Mouse (Mus musculus) layer of hippocampus, postnatal 10 days (tissue): Measurements from ENCODE around the gene Syt7. TPM values are rescaled to one million over a fixed set of nuclear protein-coding genes. Genes with fewer than 3 reads are reported as not detected.

ENCODE experiments used
- DNase-seq, 2 experiments: peaks; one replicate each; pipeline ENCODE4 v3.0.0; 2021; ENCODE audit warnings: low spot score in 2 of 2
- total RNA-seq, 2 experiments: library from RNA; stranded (reverse); gene quantifications; 2 replicates each; pipeline ENCODE4 v1.2.3; 2021

The Syt7 gene
- total RNA-seq, 2 experiments from 2014 or later, result 210 to 226 TPM

DNA sequence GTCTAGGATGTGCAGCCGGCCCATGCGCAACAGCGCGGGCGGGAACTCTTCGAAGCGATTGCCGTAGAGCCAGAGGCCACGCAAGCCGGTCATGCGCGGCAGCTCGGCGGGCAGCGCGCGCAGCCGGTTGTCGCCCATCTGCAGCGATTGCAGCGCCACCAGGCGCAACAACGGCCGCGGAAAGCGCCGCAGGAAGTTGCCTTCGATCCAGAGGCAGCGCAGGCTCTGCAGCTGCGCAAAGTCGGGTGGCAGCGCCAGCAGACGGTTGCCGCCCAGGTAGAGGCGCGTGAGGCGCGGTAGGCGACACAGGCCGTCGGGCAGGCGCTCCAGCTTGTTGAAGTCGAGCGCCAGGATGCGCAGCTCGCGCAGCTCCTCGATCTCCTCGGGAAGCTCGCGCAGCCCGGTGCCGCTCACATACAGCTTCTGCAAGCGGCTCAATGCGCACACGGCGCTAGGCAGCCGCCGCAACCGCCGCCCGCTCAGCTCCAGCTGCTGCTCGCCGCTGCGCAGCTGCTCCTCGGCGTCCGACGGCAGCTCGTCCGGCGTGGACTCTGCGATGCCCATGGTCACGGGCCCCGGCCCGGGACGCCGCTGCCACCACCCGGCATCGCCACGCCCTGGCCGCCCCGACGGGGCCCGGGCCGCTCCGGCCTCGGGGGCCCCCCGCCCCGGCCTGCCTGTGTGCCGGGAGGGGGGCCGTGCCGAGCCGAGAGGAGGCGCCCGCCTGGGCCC lies 68.0 kb downstream of the Syt7 start, which contains the start of gene Lrrc10b:
Gene Lrrc10b, minus strand, starts transcription at position 722 of the 732 bp plus-strand sequence.
- peak; percentile 68 to 74 for DNase-seq

DNA sequence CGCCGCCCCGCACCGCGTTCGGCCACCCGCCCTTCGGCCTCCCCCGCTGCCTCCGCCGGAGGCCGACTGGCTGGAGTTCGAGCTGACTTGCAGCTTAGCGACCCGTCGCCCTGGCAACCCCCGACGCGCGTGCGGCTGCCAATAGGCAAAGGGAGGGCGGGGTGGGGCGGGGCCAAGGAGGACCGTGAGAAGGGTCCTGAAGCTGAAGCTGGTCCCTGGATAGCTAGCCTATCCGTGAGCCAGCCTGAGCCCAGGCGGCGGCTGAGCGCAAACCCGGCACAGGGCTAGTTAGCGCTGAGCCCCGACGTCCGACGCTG lies 68.6 kb downstream of the Syt7 start:
- DNase-seq, result peak; percentile 67 to 75

DNA sequence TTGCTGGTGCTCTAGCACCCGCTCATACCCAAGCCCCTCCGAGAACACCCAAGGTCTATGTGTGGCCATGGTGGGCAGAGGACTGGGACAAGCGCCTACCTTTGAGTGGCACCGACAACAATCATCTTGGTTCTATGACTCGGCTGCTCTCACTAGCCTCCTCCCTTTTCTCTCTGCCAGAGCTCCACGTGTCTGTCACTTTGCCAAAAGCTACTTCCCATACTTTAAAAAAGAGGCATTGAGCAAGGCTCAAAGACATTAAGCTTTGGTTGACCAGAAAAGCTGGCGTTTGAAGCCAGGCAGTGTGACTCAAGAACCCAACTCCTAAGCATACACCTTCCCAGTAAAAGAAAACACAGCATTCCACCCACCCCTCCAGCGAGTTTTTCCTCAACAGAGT lies 69.2 kb downstream of the Syt7 start:
- DNase-seq, result no peak

DNA sequence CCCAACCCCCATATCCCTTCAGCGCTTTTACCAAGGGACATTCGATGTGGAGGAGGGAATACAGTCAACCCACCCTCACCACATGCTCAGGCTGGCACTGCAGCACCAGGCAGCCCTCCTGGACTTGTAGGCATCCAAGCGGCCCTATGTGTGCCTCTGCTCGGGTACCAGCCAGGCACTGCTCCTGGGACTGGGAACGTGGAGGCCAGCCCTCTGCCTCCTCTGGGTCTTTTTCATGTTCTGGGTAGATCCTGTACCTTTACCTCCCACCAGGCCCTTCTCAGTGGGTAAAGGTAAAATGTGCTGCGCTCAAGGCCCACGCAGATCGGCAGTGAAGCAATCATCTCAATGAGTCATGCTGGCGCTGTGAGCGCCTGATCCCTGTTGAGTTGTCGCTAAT lies 71.0 kb downstream of the Syt7 start:
- no peak for DNase-seq

DNA sequence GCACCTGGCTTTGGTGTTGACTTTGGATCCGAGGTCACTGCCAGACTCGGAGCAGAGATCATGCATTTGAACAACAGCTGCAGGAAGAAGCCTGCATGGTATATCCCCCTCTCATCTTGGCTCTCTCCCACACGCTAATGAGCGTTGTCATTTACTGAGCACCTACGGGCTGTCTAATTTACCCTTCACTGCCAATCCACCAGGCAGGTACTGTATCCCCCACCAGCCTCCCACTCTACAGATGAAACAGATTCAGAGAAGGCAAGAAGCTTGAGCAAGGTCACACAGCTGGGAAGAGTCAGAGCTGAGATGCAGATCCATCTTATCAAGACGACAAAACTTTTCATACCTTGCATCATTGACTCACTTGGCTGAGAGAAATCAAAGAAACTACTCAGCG lies 72.7 kb downstream of the Syt7 start:
- DNase-seq, result no peak

DNA sequence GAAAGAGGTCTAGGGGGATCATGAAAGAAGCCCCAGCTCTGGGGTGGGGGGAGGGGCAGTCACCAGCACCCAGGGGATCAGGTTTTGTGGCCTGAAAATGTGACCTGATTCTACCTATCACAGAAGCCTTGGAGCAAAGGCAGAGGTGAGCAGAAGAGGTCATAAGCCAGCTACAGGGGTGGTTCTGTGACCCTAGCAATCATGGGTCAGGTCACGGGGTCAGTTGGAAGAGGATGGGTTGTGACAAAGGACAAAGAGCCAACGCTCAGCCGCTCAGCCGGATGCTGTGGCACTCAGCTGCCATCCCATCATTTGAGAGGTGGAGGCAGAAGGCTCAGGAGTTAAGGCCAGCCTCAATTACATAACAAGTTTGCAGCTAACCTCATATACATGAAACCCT lies 75.5 kb downstream of the Syt7 start:
- DNase-seq, result no peak

DNA sequence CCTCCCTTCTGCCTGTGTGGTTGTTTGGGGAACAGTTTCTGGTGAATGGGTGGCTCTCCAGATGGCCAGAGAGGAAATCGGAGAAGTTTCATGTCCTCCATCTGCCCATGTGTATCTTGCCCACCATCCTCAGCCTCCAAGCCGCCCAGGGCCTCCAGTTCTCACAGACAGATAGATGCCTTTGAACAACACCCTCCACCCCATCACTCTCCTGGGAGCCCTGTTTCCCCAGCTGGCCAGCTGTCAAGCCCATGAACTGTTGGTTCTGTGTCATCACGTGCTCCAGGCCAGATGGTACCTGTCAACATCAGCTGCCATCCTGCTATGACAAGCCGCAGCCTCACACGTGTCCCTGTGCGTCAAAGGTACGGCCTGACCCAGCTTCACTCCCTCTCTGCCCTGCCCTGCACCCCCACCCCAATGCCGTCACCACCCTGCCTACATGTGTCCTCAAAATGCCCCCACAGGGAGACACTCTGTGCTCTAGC lies 80.3 kb downstream of the Syt7 start:
- DNase-seq, result peak; percentile 47 to 49

DNA sequence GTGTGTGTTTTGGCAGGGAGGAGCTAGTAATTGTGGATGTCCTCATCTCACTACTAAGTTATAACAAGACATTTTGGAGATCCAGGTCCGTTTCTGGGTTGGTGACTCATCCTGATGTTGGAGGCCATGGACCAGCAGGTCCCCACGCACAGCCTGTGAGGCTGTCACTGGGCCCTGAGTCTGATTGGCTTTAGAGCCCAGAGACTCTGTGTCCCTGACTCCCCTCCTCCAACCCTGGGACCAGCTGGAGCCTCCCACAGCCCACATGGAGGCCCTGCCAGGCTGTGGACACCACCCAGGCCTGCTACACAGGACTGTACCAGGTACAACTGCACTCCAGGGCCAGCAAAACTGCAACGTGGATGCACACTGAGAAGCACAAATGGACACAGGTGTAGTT lies 84.1 kb downstream of the Syt7 start:
- no peak for DNase-seq

DNA sequence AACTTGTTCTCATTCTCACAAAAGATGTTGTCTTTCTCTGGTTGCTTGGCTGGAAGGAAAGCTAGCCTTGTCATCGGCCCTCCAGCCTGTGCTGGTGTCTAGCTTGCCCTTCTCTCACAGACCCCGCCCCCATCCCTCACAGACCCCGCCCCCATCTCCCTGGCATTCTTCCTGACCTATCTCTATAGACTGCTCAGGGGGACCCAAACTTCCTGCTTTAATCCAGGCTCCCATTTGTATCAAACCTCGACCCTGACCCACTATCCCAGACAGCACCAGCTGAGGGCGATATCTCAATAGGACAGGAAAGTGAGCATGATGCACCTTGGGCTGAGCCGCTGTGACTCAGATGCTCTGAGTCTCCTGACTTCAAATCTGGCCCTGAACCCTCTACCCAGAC lies 84.9 kb downstream of the Syt7 start:
- DNase-seq, result no peak

DNA sequence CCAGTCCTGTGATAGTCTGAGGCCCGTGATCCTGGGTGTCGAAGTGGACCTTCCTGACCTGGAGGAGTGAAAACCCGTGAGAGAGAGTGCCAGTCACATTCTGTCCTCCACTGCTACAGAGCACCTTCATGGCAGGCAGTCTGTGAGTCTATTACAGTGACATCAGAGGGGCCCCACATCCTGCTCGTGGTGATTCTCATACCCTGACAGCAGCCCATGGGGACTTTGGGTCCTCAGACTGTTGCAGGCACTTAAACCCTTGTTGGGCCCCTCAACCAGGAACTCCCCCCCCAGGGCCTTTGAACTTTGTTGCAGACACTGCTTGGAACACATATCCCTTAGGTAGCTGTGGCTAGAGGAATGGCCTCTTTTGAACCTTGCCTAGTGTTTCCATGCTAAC lies 90.7 kb downstream of the Syt7 start:
- no peak for DNase-seq

DNA sequence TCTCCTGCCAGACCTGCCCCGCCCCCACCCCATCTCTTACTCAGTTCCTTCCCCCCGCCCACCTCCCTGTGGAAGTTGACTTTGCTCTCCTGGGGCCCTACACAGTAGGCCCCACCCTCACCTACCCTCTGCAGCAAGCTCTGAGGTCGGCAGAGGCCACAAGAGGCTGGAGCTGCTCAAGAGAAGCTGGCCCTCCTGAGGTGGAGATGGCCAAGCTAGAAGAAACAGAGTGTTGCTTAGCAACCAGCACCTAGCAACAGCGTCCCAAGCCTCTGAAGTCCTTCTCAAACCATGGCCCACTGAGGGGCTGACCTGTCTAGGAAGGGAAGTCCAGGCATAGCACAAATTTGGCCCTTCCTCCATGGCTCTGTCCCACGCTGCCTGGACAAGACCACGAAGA lies 93.8 kb downstream of the Syt7 start, which contains the start of gene Ppp1r32:
Gene Ppp1r32, minus strand, starts transcription at position 226 of the 400 bp plus-strand sequence.
- DNase-seq, result no peak

DNA sequence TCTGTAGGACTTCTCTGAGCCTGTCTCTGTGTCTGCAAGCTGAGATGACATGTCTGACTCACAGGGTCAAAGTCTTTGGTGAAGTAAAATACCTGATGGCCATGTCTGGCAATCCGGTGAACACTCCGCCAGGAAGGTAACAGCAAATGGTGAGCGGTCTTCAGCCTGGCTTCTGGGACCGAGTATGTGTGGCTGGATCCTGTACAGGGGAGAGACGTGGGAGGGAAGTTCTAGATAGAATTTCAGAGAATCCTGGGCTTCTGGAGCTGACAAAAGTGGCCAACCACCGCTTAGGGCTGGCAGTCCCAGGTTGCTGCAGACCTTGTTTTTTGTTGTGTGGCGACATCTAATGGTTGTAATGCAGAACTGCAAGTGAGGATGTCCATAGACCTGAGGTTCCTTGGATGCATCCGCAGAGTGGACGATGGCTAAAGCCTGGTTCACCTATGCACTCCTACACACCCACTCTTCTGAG lies 97.4 kb downstream of the Syt7 start:
- peak; percentile 61 to 69 for DNase-seq

DNA sequence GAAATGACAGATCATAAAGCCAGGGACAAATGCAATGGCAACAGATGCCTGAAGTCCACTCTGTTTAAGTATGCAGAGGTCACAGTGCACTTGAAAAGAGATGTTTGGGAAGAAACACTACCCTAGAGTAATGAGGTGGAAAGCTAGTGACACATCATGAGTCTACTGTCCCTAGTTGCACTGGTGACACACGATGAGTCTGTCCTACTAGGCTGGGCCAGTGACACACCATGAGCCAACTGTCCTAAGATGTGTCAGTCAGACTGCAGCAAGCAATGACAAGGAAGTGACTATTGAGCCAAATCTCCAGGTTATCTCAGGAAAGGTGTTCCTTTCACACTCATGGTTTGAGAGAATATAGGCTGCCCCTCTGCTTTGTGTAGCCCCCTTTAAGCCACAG lies 106.8 kb downstream of the Syt7 start:
- no peak for DNase-seq

DNA sequence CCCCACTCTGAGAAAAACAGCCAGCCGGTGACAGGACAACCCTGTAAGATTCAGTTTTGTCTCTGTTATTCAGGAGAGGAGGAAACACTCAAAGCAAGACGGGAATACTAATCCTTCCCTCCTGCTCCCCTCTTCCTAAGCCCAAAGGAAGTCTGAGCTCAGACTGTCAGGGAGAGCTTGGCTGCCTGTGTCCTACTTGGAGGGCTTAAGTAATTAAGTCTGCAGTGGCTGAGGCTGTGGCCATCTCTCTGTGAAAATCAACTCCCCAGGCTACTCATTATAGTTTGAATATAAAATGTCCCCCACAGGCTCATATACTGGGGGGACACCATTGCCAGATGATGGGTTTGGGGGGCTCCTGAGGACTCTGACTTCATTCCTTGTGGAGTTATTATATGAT lies 108.1 kb downstream of the Syt7 start:
- no peak for DNase-seq

DNA sequence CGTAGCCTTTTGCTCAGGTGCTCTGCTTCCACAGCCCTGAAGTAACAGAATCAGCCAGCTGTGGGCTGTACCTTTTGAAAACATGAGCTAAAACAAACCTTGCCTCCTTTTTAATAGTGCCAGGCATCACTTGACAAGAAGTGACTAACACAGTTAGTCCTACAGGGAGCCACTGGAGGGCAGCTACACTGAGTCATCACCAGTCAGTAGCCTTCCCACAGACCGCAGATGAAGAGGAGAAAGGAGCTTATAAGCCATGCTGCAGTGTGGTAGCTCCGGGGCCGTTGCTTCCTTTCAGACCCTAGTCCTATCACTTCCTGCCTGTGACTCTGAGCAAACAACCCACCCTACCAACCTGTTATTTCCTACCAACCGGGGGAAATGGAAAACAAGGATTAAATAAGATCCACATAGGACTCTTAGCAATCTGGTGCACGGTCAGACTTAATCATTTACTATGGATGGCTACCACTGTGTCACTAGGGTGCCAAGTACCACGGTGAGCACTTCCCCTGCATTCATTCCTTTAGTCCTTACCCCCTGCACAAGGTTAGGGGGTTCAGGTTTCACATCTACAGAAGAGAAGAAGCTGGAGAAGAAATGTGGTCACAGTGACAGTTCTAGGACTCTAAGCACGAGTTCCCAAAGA lies 108.7 kb downstream of the Syt7 start:
- DNase-seq, result no peak

DNA sequence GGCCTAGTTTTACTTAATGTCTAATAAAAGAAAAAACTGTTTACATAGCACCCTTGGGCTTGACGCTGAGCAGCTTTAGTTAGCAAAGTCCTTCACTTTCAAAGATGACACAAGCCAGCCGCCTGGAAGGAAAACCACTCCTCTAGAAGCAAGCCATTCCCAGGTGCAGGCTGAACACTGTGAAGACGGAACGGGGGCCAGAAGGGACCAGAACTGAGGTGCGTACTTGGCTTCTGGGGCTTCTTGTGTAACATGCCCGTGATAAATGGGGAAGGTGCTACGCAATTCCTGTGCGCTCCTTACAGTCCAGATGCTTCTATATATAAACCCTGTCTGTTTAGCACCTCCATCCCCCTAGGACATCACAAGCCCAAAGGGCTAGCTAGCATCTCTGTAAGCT lies 111.7 kb downstream of the Syt7 start:
- DNase-seq, result no peak

DNA sequence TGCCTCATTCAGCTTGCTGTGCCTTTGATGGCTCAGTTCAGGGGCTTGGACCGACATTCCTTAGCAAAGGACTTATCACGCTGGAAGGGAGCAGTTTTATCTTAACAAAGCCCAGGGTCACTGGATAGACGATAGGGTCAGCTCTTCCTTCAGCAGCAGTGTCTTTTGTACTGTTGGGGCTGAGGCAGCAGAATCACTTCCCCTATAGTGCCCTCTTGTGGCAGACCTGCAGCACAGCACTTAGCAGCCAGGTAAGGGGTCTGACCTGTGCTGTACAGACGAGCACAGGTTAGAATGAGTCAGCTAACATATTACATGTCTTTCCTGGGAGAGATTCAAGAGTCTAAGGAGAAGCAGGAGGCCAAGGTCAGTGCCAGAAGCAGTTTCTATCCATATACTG lies 113.7 kb downstream of the Syt7 start:
- peak; percentile 40 to 44 for DNase-seq

Other genes starting within 250 kb of the Syt7 start
- gene Fads1, start 206.2 kb upstream of the Syt7 start, total RNA-seq, result 100 to 1,000 TPM; 180 to 185 TPM
- gene Tmem258, start 185.1 kb upstream of the Syt7 start, total RNA-seq, result 100 to 1,000 TPM in 1 of 2 experiments, 10 to 100 TPM in 1; 90.7 to 113 TPM
- gene Fen1, start 184.9 kb upstream of the Syt7 start, total RNA-seq, result 10 to 100 TPM; 10.4 to 12.5 TPM
- 1 to 10 TPM; 8.0 to 9.5 TPM for gene Myrf, start 148.3 kb upstream of the Syt7 start, total RNA-seq
- 100 to 1,000 TPM; 102 TPM for gene Dagla, start 84.2 kb upstream of the Syt7 start, total RNA-seq
- 10 to 100 TPM; 27.4 to 28.0 TPM for gene Lrrc10b, start 68.4 kb downstream of the Syt7 start, total RNA-seq
- gene Ppp1r32, start 93.8 kb downstream of the Syt7 start, total RNA-seq, result 1 to 10 TPM; 1.9 to 4.7 TPM
- 10 to 100 TPM; 71.6 to 74.3 TPM for gene Cpsf7, start 136.2 kb downstream of the Syt7 start, total RNA-seq
- gene Sdhaf2, start 137.1 kb downstream of the Syt7 start, total RNA-seq, result 10 to 100 TPM; 52.6 to 53.3 TPM
- 10 to 100 TPM; 12.3 to 13.0 TPM for gene Tmem216, start 167.1 kb downstream of the Syt7 start, total RNA-seq
- gene Cyb561a3, start 188.1 kb downstream of the Syt7 start, total RNA-seq, result 10 to 100 TPM; 13.6 to 17.3 TPM
- 10 to 100 TPM; 11.7 to 15.3 TPM for gene Tmem138, start 188.3 kb downstream of the Syt7 start, total RNA-seq
- gene Ddb1, start 216.2 kb downstream of the Syt7 start, total RNA-seq, result 100 to 1,000 TPM; 196 to 215 TPM
- 10 to 100 TPM; 27.7 to 28.6 TPM for gene Tkfc, start 216.6 kb downstream of the Syt7 start, total RNA-seq
- 1 to 10 TPM; 1.0 to 2.3 TPM for gene Vwce, start 245.1 kb downstream of the Syt7 start, total RNA-seq